Mouse (Mus musculus): ENCODE results near the gene Gpr82. TPM values are rescaled to one million over a fixed set of nuclear protein-coding genes. Genes with fewer than 3 reads are reported as not detected.

Gpr82 gene
- polyA plus RNA-seq (2015; fragmentation: Nextera tagmentation; extraction: Ambion mirVana) = 0.11 and 0.29 TPM in 2 replicates

DNA sequence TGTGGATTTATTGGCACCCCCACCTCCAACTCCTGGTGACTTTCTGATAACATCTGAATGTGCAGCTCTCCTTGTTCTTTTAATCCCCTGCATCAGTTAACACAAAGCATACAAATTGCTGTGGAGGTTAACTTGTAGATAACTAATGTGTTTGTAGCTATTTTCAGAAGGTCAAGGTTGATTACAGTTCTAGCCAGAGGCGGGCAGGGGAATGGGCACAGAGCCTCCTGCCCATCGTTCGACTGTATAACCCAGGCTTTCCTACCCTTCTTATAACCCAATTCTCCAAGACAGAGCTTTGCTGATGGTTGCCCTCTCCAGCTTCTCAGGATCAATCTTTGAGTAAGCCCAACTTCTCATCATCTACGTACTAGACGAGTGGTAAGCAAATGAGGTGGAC is at the start of gene Gpr82:
Gene Gpr82 (plus strand): TSS at position 301 of the 400 bp plus-strand sequence.
- no peaks in the 10 kb centered on the region for H3K9me3 ChIP-seq (replicated peaks; ENCODE audit: low read length)
- WGBS = 93% methylated on average over 5 of the region's 5 CpGs
- H3K4me3 ChIP-seq (replicated peaks; ENCODE audit: low read depth, low read length) = no peak within 1 kb of the TSS
- no peak within 1 kb of the TSS for H3K27ac ChIP-seq
- H3K4me2 ChIP-seq (ENCODE audit: low read length) = no peak within 1 kb of the TSS
- ATAC-seq (replicated peaks; ENCODE audit: low FRiP score, low read depth) = no peak
- H3K4me1 ChIP-seq (replicated peaks; ENCODE audit: insufficient read depth, low read length) = no peaks in the 10 kb centered on the region
- no peaks in the 10 kb centered on the region for H3K36me3 ChIP-seq (ENCODE audit: insufficient read depth, low read length)
- TF ChIP-seq CTCF (IDR thresholded peaks at IDR 0.05; ENCODE audit: low read depth) = no peak
- no peaks in the 10 kb centered on the region for H3K27me3 ChIP-seq (ENCODE audit: insufficient read depth, low read length)
- DNase-seq (ENCODE audit: low spot score) = no peak
- no peak within 1 kb of the TSS for H3K9ac ChIP-seq (ENCODE audit: low read depth, low read length)

DNA sequence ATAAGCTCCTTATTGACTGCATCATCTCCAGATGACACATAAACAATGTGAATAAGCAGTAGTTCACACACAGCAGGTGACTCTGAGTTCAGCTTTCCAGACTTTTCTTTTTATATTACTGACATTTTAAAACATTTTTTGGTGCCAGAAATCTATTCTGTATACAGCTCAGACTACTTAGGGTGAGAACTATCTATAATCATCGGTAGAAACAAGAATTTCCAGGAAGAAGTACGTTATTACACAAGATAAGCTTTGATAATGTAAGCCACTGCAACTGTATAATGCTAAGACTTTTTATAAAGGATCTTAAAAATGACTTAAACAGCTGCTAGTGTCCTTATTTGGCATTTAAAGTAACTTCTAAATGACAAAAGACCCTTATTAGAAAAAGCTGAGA is 49.0 kb upstream of the Gpr82 start:
- WGBS = 69% methylated on average over 2 of the region's 2 CpGs
- no peak for ATAC-seq (replicated peaks; ENCODE audit: low FRiP score, low read depth)
- H3K27ac ChIP-seq = no peak overlapping the region
- H3K9ac ChIP-seq (ENCODE audit: low read depth, low read length) = no peak overlapping the region
- DNase-seq (ENCODE audit: low spot score) = no peak
- H3K9me3 ChIP-seq (replicated peaks; ENCODE audit: low read length) = no peaks in the 10 kb centered on the region
- no peak overlapping the region for H3K4me2 ChIP-seq (ENCODE audit: low read length)
- H3K27me3 ChIP-seq (ENCODE audit: insufficient read depth, low read length) = no peaks in the 10 kb centered on the region
- no peaks in the 10 kb centered on the region for H3K4me1 ChIP-seq (replicated peaks; ENCODE audit: insufficient read depth, low read length)
- TF ChIP-seq CTCF (IDR thresholded peaks at IDR 0.05; ENCODE audit: low read depth) = no peak
- H3K36me3 ChIP-seq (ENCODE audit: insufficient read depth, low read length) = no peaks in the 10 kb centered on the region
- no peak overlapping the region for H3K4me3 ChIP-seq (replicated peaks; ENCODE audit: low read depth, low read length)

DNA sequence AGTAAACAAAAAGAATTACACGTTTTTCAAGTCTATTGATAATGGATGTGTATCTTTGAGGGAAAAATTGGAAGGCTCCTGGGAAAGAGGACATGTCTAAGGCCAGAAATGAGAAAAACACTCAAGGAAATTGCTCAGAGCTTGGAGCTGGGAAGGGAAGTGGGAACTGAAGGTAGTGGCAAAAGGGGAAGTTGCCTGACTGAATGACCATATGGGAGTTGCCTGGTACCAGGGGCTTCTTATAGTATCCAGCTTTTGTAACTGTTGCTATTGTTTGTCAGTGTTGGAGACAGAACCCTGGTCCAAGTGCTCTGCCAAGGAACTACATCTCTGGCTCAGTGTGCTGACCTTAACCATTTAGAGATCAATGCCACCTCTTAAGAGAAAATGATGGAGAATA is 44.4 kb upstream of the Gpr82 start:
- Histone ChIP-seq H3K4me3 (replicated peaks; ENCODE audit: low read depth, low read length) (no peak overlapping the region), H3K9ac (ENCODE audit: low read depth, low read length) (no peak overlapping the region), H3K4me1 (replicated peaks; ENCODE audit: insufficient read depth, low read length) (no peaks in the 10 kb centered on the region), H3K36me3 (ENCODE audit: insufficient read depth, low read length) (no peaks in the 10 kb centered on the region), H3K27ac (no peak overlapping the region), H3K4me2 (ENCODE audit: low read length) (no peak overlapping the region), H3K9me3 (replicated peaks; ENCODE audit: low read length) (no peaks in the 10 kb centered on the region), H3K27me3 (ENCODE audit: insufficient read depth, low read length) (no peaks in the 10 kb centered on the region)
- ATAC-seq (replicated peaks; ENCODE audit: low FRiP score, low read depth) = no peak
- DNase-seq (ENCODE audit: low spot score) = no peak
- no peak for TF ChIP-seq CTCF (IDR thresholded peaks at IDR 0.05; ENCODE audit: low read depth)
- 62% methylated on average over 1 of the region's 1 CpGs for WGBS

DNA sequence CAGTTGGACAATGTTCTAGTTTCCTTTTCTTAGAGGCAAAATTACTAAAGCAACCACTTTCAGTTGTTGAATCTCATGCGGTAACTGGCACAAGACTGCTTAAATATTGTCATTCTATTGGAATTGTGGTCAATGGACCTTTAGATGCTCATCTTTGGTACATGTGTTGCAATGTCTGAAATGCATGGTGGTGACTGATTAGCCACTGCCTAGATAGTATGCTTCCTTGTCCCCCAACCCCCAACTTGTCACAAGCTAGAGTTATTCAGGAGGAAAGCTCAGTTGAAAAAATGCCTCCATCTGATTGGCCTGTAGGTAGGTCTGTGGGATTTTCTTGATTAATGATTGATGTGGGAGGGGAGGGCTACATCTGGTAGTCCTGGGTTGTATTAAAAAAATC is 43.9 kb upstream of the Gpr82 start:
- 100% methylated on average over 1 of the region's 1 CpGs for WGBS
- H3K4me3 ChIP-seq (replicated peaks; ENCODE audit: low read depth, low read length) = no peak overlapping the region
- TF ChIP-seq CTCF (IDR thresholded peaks at IDR 0.05; ENCODE audit: low read depth) = no peak
- H3K4me2 ChIP-seq (ENCODE audit: low read length) = no peak overlapping the region
- no peaks in the 10 kb centered on the region for H3K9me3 ChIP-seq (replicated peaks; ENCODE audit: low read length)
- no peak for ATAC-seq (replicated peaks; ENCODE audit: low FRiP score, low read depth)
- no peaks in the 10 kb centered on the region for H3K27me3 ChIP-seq (ENCODE audit: insufficient read depth, low read length)
- no peak overlapping the region for H3K9ac ChIP-seq (ENCODE audit: low read depth, low read length)
- DNase-seq (ENCODE audit: low spot score) = no peak
- H3K4me1 ChIP-seq (replicated peaks; ENCODE audit: insufficient read depth, low read length) = no peaks in the 10 kb centered on the region
- no peaks in the 10 kb centered on the region for H3K36me3 ChIP-seq (ENCODE audit: insufficient read depth, low read length)
- no peak overlapping the region for H3K27ac ChIP-seq

DNA sequence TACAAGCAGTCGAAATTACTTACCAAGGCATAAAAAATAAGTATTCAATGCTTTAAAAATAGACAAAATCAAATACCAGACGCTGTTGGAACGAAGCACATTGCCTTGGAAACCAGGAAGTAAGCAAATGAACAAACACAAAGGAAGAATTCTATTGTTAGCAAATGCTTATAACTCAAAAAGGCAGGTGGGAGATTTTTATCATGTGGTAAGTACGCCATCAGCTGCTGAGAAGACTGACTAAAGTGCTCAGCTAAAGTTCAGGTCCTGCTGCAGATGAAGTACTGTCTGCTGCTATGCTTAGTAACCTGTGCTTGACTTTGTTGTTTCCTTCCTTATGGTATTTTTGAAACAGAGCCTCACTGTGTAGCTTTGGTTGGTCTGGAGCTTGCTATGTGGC is 42.7 kb upstream of the Gpr82 start:
- no peak overlapping the region for H3K9ac ChIP-seq (ENCODE audit: low read depth, low read length)
- H3K36me3 ChIP-seq (ENCODE audit: insufficient read depth, low read length) = no peaks in the 10 kb centered on the region
- H3K4me2 ChIP-seq (ENCODE audit: low read length) = no peak overlapping the region
- no peak overlapping the region for H3K27ac ChIP-seq
- H3K4me1 ChIP-seq (replicated peaks; ENCODE audit: insufficient read depth, low read length) = no peaks in the 10 kb centered on the region
- H3K27me3 ChIP-seq (ENCODE audit: insufficient read depth, low read length) = no peaks in the 10 kb centered on the region
- no peak for ATAC-seq (replicated peaks; ENCODE audit: low FRiP score, low read depth)
- H3K4me3 ChIP-seq (replicated peaks; ENCODE audit: low read depth, low read length) = no peak overlapping the region
- WGBS = 71% methylated on average over 4 of the region's 4 CpGs
- H3K9me3 ChIP-seq (replicated peaks; ENCODE audit: low read length) = no peaks in the 10 kb centered on the region
- no peak for DNase-seq (ENCODE audit: low spot score)
- no peak for TF ChIP-seq CTCF (IDR thresholded peaks at IDR 0.05; ENCODE audit: low read depth)

DNA sequence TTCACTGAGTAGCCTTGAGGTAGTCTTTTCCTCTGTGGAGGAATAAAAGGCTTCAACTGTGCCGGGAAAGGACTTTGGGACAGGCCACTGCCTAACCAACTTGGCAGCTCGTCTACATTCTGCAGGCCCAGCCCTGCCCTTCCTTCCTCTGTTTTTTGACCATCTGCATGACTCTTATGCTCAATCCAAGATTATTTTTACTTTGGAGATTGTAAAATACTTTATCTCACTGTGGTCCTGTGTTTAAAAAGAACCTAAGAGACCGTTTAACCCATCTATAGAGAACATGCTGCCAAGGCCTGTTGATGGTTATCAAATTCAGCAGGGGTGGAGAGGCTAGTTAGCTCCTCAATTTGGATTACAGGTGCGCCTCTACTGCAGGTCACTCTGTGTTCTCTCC is 39.7 kb upstream of the Gpr82 start:
- Histone ChIP-seq H3K36me3 (ENCODE audit: insufficient read depth, low read length) (no peaks in the 10 kb centered on the region), H3K4me3 (replicated peaks; ENCODE audit: low read depth, low read length) (no peak overlapping the region), H3K27me3 (ENCODE audit: insufficient read depth, low read length) (no peaks in the 10 kb centered on the region), H3K4me1 (replicated peaks; ENCODE audit: insufficient read depth, low read length) (no peaks in the 10 kb centered on the region), H3K9me3 (replicated peaks; ENCODE audit: low read length) (no peaks in the 10 kb centered on the region), H3K27ac (no peak overlapping the region), H3K4me2 (ENCODE audit: low read length) (no peak overlapping the region), H3K9ac (ENCODE audit: low read depth, low read length) (no peak overlapping the region)
- TF ChIP-seq CTCF (IDR thresholded peaks at IDR 0.05; ENCODE audit: low read depth) = no peak
- WGBS = 65% methylated on average over 4 of the region's 4 CpGs
- ATAC-seq (replicated peaks; ENCODE audit: low FRiP score, low read depth) (no peak), DNase-seq (ENCODE audit: low spot score) (no peak)

DNA sequence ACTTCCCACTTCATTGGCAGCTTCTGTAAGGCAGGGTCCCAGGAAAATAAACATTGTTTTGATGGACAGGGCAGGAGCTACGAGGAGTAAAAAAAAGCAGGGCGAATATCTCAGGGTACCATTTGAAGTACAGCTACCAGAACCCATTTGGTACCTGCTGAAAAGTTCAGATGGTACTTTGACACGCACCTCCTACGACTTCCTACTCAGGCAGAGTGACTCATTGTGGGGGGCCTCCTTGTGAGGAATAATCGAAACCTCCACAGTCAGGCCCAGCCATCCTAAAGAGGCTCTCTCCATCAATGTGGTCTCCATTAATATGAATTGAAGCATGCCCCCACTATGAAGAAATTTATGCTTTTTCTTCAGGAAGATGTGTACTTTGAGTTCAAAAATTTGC is 38.5 kb upstream of the Gpr82 start:
- no peak for DNase-seq (ENCODE audit: low spot score)
- no peak overlapping the region for H3K4me3 ChIP-seq (replicated peaks; ENCODE audit: low read depth, low read length)

More for the DNA sequence above, 38.5 kb upstream of the Gpr82 start:
- no peak for ATAC-seq (replicated peaks; ENCODE audit: low FRiP score, low read depth)
- Histone ChIP-seq H3K9me3 (replicated peaks; ENCODE audit: low read length) (no peaks in the 10 kb centered on the region), H3K36me3 (ENCODE audit: insufficient read depth, low read length) (no peaks in the 10 kb centered on the region), H3K27me3 (ENCODE audit: insufficient read depth, low read length) (no peaks in the 10 kb centered on the region), H3K4me1 (replicated peaks; ENCODE audit: insufficient read depth, low read length) (no peaks in the 10 kb centered on the region), H3K4me2 (ENCODE audit: low read length) (no peak overlapping the region), H3K9ac (ENCODE audit: low read depth, low read length) (no peak overlapping the region), H3K27ac (no peak overlapping the region)
- WGBS = 76% methylated on average over 5 of the region's 5 CpGs
- no peak for TF ChIP-seq CTCF (IDR thresholded peaks at IDR 0.05; ENCODE audit: low read depth)
